ENCODE assay signal across 8 mouse cellular contexts in genomic region chr1:137899305-137899704, GRCm38 (mm10).
DNase-seq lines count a peak whose midpoint lies in the region; ATAC-seq and TF ChIP-seq lines count a peak whose summit lies in the region.

No protein-coding gene starts in this region.

- H3K27ac ChIP-seq in forebrain, embryonic 14.5 days (ENCODE audit: low read depth, low read length): peak overlapping the region; percentile 97
- H3K27ac ChIP-seq in limb, embryonic 13.5 days: peak overlapping the region; percentile 97
- H3K27ac ChIP-seq in small intestine, adult 2 months (ENCODE audit: insufficient read depth, low read depth, low read length): 0 out of 2 replicates have a peak overlapping the region, but pooled peaks have one; percentile 61

- WGBS in forebrain, embryonic 14.5 days: under 1% methylated on average over 6 of the region's 6 CpGs
- WGBS in limb, embryonic 13.5 days: 2% methylated on average over 6 of the region's 6 CpGs
- 1% methylated on average over 6 of the region's 6 CpGs for WGBS in small intestine, adult 2 months

- TF ChIP-seq POLR2A in small intestine, adult 2 months (IDR thresholded peaks at IDR 0.05; ENCODE audit: low read depth, low read length): no peak

- H3K27me3 ChIP-seq in erythroblast, embryonic 14.5 days (ENCODE audit: control insufficient read depth): no peaks in the 10 kb centered on the region
- H3K27me3 ChIP-seq in forebrain, embryonic 14.5 days (replicated peaks; ENCODE audit: control insufficient read depth, insufficient read depth, low read length): no peaks in the 10 kb centered on the region
- H3K27me3 ChIP-seq in limb, embryonic 13.5 days: no peaks in the 10 kb centered on the region
- 0 out of 2 replicates have a peak, but pooled peaks cover 2% of the 10 kb centered on the region for H3K27me3 ChIP-seq in small intestine, adult 2 months (ENCODE audit: control insufficient read depth, insufficient read depth, low read length)

- peak overlapping the region; percentile 94 for H3K9ac ChIP-seq in forebrain, embryonic 14.5 days (ENCODE audit: low read length)
- H3K9ac ChIP-seq in limb, embryonic 13.5 days: peak overlapping the region; percentile 93

- DNase-seq in A20 (ENCODE audit: low read depth, low spot score): peak; percentile 35
- peak; percentile 66 for DNase-seq in forebrain, embryonic 14.5 days (ENCODE audit: low spot score)
- DNase-seq in adrenal gland, postnatal 4 days (ENCODE audit: low spot score in 2 of 2): no peak

- peak overlapping the region; percentile 66 for H3K4me2 ChIP-seq in forebrain, embryonic 14.5 days (ENCODE audit: low read length)
- peak overlapping the region; percentile 69 for H3K4me2 ChIP-seq in limb, embryonic 13.5 days (replicated peaks)

- ATAC-seq in erythroblast, adult 5-6 weeks (replicated peaks; ENCODE audit: low FRiP score, poor library complexity, severe bottlenecking): no peak
- no peak for ATAC-seq in forebrain, embryonic 14.5 days
- ATAC-seq in limb, embryonic 13.5 days (ENCODE audit: low FRiP score, low read depth): no peak
- no peak for ATAC-seq in inflammation-experienced regulatory T-cells, adult 6 months

- H3K9me3 ChIP-seq in erythroblast, embryonic 14.5 days (ENCODE audit: control insufficient read depth, low read length): no peaks in the 10 kb centered on the region
- H3K9me3 ChIP-seq in forebrain, embryonic 14.5 days (replicated peaks; ENCODE audit: control insufficient read depth, low read length): no peaks in the 10 kb centered on the region
- no peaks in the 10 kb centered on the region for H3K9me3 ChIP-seq in limb, embryonic 13.5 days

- no peak for TF ChIP-seq CTCF in small intestine, adult 2 months (IDR thresholded peaks at IDR 0.05; ENCODE audit: extremely low read depth, insufficient read length, insufficient replicate concordance, low read depth, low read length)

- H3K36me3 ChIP-seq in erythroblast, embryonic 14.5 days (ENCODE audit: control insufficient read depth): no peaks in the 10 kb centered on the region
- H3K36me3 ChIP-seq in forebrain, embryonic 14.5 days (ENCODE audit: control insufficient read depth, insufficient read depth, low read length): no peaks in the 10 kb centered on the region
- no peaks in the 10 kb centered on the region for H3K36me3 ChIP-seq in limb, embryonic 13.5 days
- no peaks in the 10 kb centered on the region for H3K36me3 ChIP-seq in small intestine, adult 2 months (ENCODE audit: control insufficient read depth, insufficient read depth, low read length)

- H3K4me1 ChIP-seq in erythroblast, embryonic 14.5 days (ENCODE audit: control insufficient read depth): peaks cover 16% of the 10 kb centered on the region
- H3K4me1 ChIP-seq in forebrain, embryonic 14.5 days (ENCODE audit: control insufficient read depth, insufficient read depth, low read length): peaks cover 15% of the 10 kb centered on the region
- H3K4me1 ChIP-seq in limb, embryonic 13.5 days: peaks cover 19% of the 10 kb centered on the region
- no peaks in the 10 kb centered on the region for H3K4me1 ChIP-seq in small intestine, adult 2 months (ENCODE audit: control insufficient read depth, insufficient read depth, insufficient read length, low read length)

- H3K4me3 ChIP-seq in erythroblast, embryonic 14.5 days (replicated peaks): peak overlapping the region; percentile 69
- peak overlapping the region; percentile 65 for H3K4me3 ChIP-seq in forebrain, embryonic 14.5 days (ENCODE audit: low read depth, low read length)
- H3K4me3 ChIP-seq in limb, embryonic 13.5 days: peak overlapping the region; percentile 76
- peak overlapping the region; percentile 51 for H3K4me3 ChIP-seq in small intestine, adult 2 months (ENCODE audit: low read depth, low read length)

Comparison
In these comparisons a context has a peak if more than half of its experiments do, and no peak if none do; other contexts are left out.
1. DNase-seq: peak in A20 (single experiment) and forebrain, embryonic 14.5 days (single experiment); none in adrenal gland, postnatal 4 days (0 of 2).
2. Peak in every context shown above with its lines, with median percentiles within 50 percentile points of each other: H3K4me3 ChIP-seq and H3K27ac ChIP-seq.